Mouse (Mus musculus): Measurements from ENCODE around the gene Fahd2a. TPM values are rescaled to one million over a fixed set of nuclear protein-coding genes. Genes with fewer than 3 reads are reported as not detected.

Fahd2a gene
- total RNA-seq, 2 experiments from 2014 or later: 18.8 to 26.9 TPM

GRCm38 (mm10) chr2:127418266-127418970, 25.9 kb downstream of the Fahd2a start:
- Histone ChIP-seq H3K27ac (no peak overlapping the region), H3K4me3 (no peak overlapping the region)
- intact Hi-C loops (cut with DNase I): no loop called here
- DNase-seq: no peak
- TF ChIP-seq CTCF (IDR thresholded peaks at IDR 0.05): no peak

GRCm38 (mm10) chr2:127416706-127417105, 27.7 kb downstream of the Fahd2a start:
- H3K27ac ChIP-seq: no peak overlapping the region
- no peak overlapping the region for H3K4me3 ChIP-seq
- intact Hi-C loops (cut with DNase I): no loop called here
- no peak for TF ChIP-seq CTCF (IDR thresholded peaks at IDR 0.05)
- DNase-seq: no peak

- Histone ChIP-seq H3K27ac (no peak overlapping the region), H3K4me3 (no peak overlapping the region)
- intact Hi-C loops (cut with DNase I): no loop called here
- no peak for DNase-seq
- TF ChIP-seq CTCF (IDR thresholded peaks at IDR 0.05): no peak
Measured at GRCm38 (mm10) chr2:127415806-127416205, 28.6 kb downstream of the Fahd2a start.

DNA sequence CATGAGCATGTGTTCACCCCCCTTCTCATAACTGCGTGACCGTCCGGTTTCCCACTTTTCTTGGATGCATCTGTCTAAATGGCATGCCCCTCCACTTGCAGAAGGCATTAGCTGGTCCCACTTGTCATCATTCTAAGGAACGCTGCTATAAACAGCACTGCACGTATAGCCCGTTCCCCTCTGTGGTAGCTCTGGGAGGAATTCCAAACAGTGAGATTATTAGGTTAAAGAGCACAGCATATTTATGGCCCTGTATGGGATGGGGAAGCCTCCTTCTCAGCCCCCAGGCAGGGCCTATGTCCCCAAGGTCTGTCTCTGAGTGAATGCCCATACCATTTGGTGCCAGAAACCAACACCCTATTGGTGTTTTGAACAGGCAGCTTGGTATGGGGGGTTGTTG, 33.2 kb downstream of the Fahd2a start:
- intact Hi-C loops (cut with DNase I): no loop called here
- Histone ChIP-seq H3K4me3 (no peak overlapping the region), H3K27ac (no peak overlapping the region)
- no peak for DNase-seq
- no peak for TF ChIP-seq CTCF (IDR thresholded peaks at IDR 0.05)

- no peak for TF ChIP-seq CTCF (IDR thresholded peaks at IDR 0.05)
- Histone ChIP-seq H3K27ac (no peak overlapping the region), H3K4me3 (no peak overlapping the region)
- intact Hi-C loops (cut with DNase I): no loop called here
- no peak for DNase-seq
Measured at GRCm38 (mm10) chr2:127398738-127399137, 45.6 kb downstream of the Fahd2a start.

GRCm38 (mm10) chr2:127394606-127395161, 49.7 kb downstream of the Fahd2a start:
- DNase-seq: no peak
- no peak for TF ChIP-seq CTCF (IDR thresholded peaks at IDR 0.05)
- Histone ChIP-seq H3K27ac (no peak overlapping the region), H3K4me3 (no peak overlapping the region)
- intact Hi-C loops (cut with DNase I): no loop called here

GRCm38 (mm10) chr2:127391323-127391722, 53.0 kb downstream of the Fahd2a start:
- TF ChIP-seq CTCF (IDR thresholded peaks at IDR 0.05): no peak
- intact Hi-C loops (cut with DNase I): no loop called here
- DNase-seq: no peak
- Histone ChIP-seq H3K4me3 (no peak overlapping the region), H3K27ac (no peak overlapping the region)

GRCm38 (mm10) chr2:127390846-127391245, 53.5 kb downstream of the Fahd2a start:
- H3K4me3 ChIP-seq: no peak overlapping the region
- DNase-seq: no peak
- H3K27ac ChIP-seq: no peak overlapping the region
- intact Hi-C loops (cut with DNase I): no loop called here
- TF ChIP-seq CTCF (IDR thresholded peaks at IDR 0.05): no peak

GRCm38 (mm10) chr2:127390352-127390751, 54.0 kb downstream of the Fahd2a start:
- TF ChIP-seq CTCF (IDR thresholded peaks at IDR 0.05): no peak
- Histone ChIP-seq H3K4me3 (no peak overlapping the region), H3K27ac (no peak overlapping the region)
- intact Hi-C loops (cut with DNase I): no loop called here
- no peak for DNase-seq

DNA sequence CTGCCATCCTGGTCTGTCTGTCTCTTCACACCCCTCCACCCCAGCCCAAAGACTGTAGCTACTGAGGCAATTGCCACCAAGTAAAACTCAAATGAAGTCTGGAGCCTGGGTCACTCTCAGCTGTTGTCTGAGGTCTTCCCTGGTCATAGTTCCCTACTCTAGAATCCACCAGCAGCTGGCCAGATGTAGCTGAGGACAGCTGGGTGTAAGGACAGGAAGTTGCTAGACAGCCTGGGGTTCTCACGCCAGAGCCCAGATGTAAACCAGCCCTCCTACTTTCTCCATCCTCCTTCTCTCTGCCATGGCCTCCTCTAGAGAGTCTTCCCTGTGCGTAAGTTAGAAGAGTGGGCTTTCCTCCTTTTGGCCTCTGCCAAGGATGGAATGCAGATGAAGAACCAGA, 56.8 kb downstream of the Fahd2a start:
- no peak for TF ChIP-seq CTCF (IDR thresholded peaks at IDR 0.05)
- no peak overlapping the region for H3K27ac ChIP-seq
- intact Hi-C loops (cut with DNase I): no loop called here
- H3K4me3 ChIP-seq: no peak overlapping the region
- no peak for DNase-seq

Other genes with a start within 250 kb of the Fahd2a start
- gene 1810024B03Rik, start 236.3 kb downstream of the Fahd2a start, total RNA-seq (2021): under 1 TPM; 0.31 to 0.69 TPM
- 10 to 100 TPM; 46.2 to 46.8 TPM for gene Snrnp200, start 236.2 kb downstream of the Fahd2a start, total RNA-seq (2021)
- 10 to 100 TPM; 48.4 to 53.4 TPM for gene Ciao1, start 196.7 kb downstream of the Fahd2a start, total RNA-seq (2021)
- gene Tmem127, start 196.7 kb downstream of the Fahd2a start, total RNA-seq (2021): 10 to 100 TPM; 21.6 to 24.3 TPM
- 100 to 1,000 TPM in 1 of 2 experiments, 10 to 100 TPM in 1; 88.9 to 152 TPM for gene Stard7, start 174.3 kb downstream of the Fahd2a start, total RNA-seq (2021)
- gene Dusp2, start 108.4 kb downstream of the Fahd2a start, total RNA-seq (2021): 1 to 10 TPM in 1 of 2 experiments, under 1 TPM in 1; 0.59 to 1.2 TPM
- under 1 TPM in 1 of 2 experiments, not detected in 1; 0.25 TPM for gene Astl, start 105.9 kb downstream of the Fahd2a start, total RNA-seq (2021)
- gene Adra2b, start 81.4 kb downstream of the Fahd2a start, total RNA-seq (2021): under 1 TPM; 0.39 to 0.69 TPM
- not detected for gene Gpat2, start 19.4 kb downstream of the Fahd2a start, total RNA-seq (2021)
- gene Kcnip3, start 77.5 kb upstream of the Fahd2a start, total RNA-seq (2021): under 1 TPM; 0.28 to 0.31 TPM
- gene Prom2, start 96.9 kb upstream of the Fahd2a start, total RNA-seq (2021): not detected
- 1 to 10 TPM; 2.4 to 2.6 TPM for gene Zfp661, start 142.5 kb upstream of the Fahd2a start, total RNA-seq (2021)
- gene Mrps5, start 142.7 kb upstream of the Fahd2a start, total RNA-seq (2021): 10 to 100 TPM; 74.1 to 96.2 TPM
- 1 to 10 TPM; 1.3 TPM for gene Mal, start 212.1 kb upstream of the Fahd2a start, total RNA-seq (2021)